Comparison of ENCODE assay signal across 8 mouse cellular contexts in genomic region chr6:51523310-51523709, GRCm38 (mm10). TPM values are rescaled to one million over a fixed set of nuclear protein-coding genes. Genes with fewer than 3 reads are reported as not detected.
DNase-seq lines count a peak whose midpoint lies in the region; ATAC-seq and TF ChIP-seq lines count a peak whose summit lies in the region.

No protein-coding gene starts in this region.

- in situ Hi-C loops in CH12.LX (cut with MboI; ENCODE audit: low pct_ligation_motif_present, low pct_unique_long_range_greater_than_20kb, low sequenced_read_pairs) = no loop called here

- ATAC-seq in forebrain, embryonic 14.5 days = no peak
- ATAC-seq in liver, embryonic 14.5 days (ENCODE audit: insufficient read depth) = no peak
- ATAC-seq in granulocyte monocyte progenitor cell, adult 5-6 weeks (replicated peaks; ENCODE audit: poor library complexity, severe bottlenecking) = no peak

- TF ChIP-seq EP300 in CH12.LX (IDR thresholded peaks at IDR 0.05; ENCODE audit: low read length) = no peak
- no peak for TF ChIP-seq EP300 in liver, embryonic 14.5 days (IDR thresholded peaks at IDR 0.05; ENCODE audit: low read depth)

- H3K4me1 ChIP-seq in heart, embryonic 10.5 days = peaks cover 11% of the 10 kb centered on the region
- peaks cover 2 to 17% of the 10 kb centered on the region in 2 experiments; a peak in 2 of 4 replicates for H3K4me1 ChIP-seq in CH12.LX (ENCODE audit: control insufficient read depth in 1 of 2, insufficient read depth in 2 of 2)
- peaks cover 2% of the 10 kb centered on the region; the same call in 1 of the 2 replicates for H3K4me1 ChIP-seq in forebrain, embryonic 14.5 days (ENCODE audit: control insufficient read depth, insufficient read depth, low read length)
- peaks cover 0 to 5% of the 10 kb centered on the region in 2 experiments; a peak in 1 of 4 replicates for H3K4me1 ChIP-seq in liver, embryonic 14.5 days (replicated peaks; ENCODE audit: control insufficient read depth in 2 of 2, insufficient read depth in 2 of 2, low read length in 1 of 2)

- no peak for TF ChIP-seq POLR2A in CH12.LX (IDR thresholded peaks at IDR 0.05; ENCODE audit: low read depth, low read length)

- H3K4me2 ChIP-seq in CH12.LX (ENCODE audit: insufficient read depth, low read depth, poor library complexity, severe bottlenecking) = peak overlapping the region; percentile 80
- H3K4me2 ChIP-seq in forebrain, embryonic 14.5 days (ENCODE audit: low read length) = peak overlapping the region; percentile 69
- peak overlapping the region; percentile 57 for H3K4me2 ChIP-seq in liver, embryonic 14.5 days (ENCODE audit: low read depth)

- no peak for TF ChIP-seq RAD21 in CH12.LX (IDR thresholded peaks at IDR 0.05; ENCODE audit: low read depth, low read length)

- DNase-seq in heart, embryonic 10.5 days (ENCODE audit: low spot score) = no peak
- DNase-seq in heart, postnatal 4 days = no peak
- no peak for DNase-seq in CH12.LX (ENCODE audit: extremely low read depth)
- no peak for DNase-seq in forebrain, embryonic 14.5 days (ENCODE audit: low spot score)
- DNase-seq in liver, embryonic 14.5 days (ENCODE audit: low read depth in 3 of 3, low spot score in 3 of 3) = no peak
- DNase-seq in embryo, embryonic 10 days (ENCODE audit: low spot score) = no peak
- DNase-seq in MN1 (ENCODE audit: low spot score) = no peak

- H3K4me3 ChIP-seq in heart, embryonic 10.5 days = peak overlapping the region; percentile 88
- peak overlapping the region; percentile 10 to 82 (median 41) for H3K4me3 ChIP-seq in CH12.LX (replicated peaks in 1 of 3; ENCODE audit: low read depth in 2 of 3, low read length in 2 of 3, poor library complexity in 1 of 3)
- H3K4me3 ChIP-seq in forebrain, embryonic 14.5 days (ENCODE audit: low read depth, low read length) = peak overlapping the region; percentile 70
- H3K4me3 ChIP-seq in liver, embryonic 14.5 days (ENCODE audit: insufficient read depth in 1 of 2, low read depth in 2 of 2, low read length in 2 of 2) = peak overlapping the region in 1 of 2 experiments; percentile 47; a peak in 1 of 4 replicates

- H3K36me3 ChIP-seq in heart, embryonic 10.5 days = no peaks in the 10 kb centered on the region
- H3K36me3 ChIP-seq in CH12.LX (replicated peaks in 1 of 2; ENCODE audit: control insufficient read depth in 1 of 2, insufficient read depth in 1 of 2, low read length in 1 of 2) = no peaks in the 10 kb centered on the region
- H3K36me3 ChIP-seq in forebrain, embryonic 14.5 days (ENCODE audit: control insufficient read depth, insufficient read depth, low read length) = no peaks in the 10 kb centered on the region
- H3K36me3 ChIP-seq in liver, embryonic 14.5 days (replicated peaks; ENCODE audit: control insufficient read depth, insufficient read depth, low read depth) = no peaks in the 10 kb centered on the region

- H3K9me3 ChIP-seq in heart, embryonic 10.5 days = no peaks in the 10 kb centered on the region
- H3K9me3 ChIP-seq in CH12.LX (replicated peaks; ENCODE audit: low read length) = no peaks in the 10 kb centered on the region
- no peaks in the 10 kb centered on the region for H3K9me3 ChIP-seq in forebrain, embryonic 14.5 days (replicated peaks; ENCODE audit: control insufficient read depth, low read length)
- no peaks in the 10 kb centered on the region for H3K9me3 ChIP-seq in liver, embryonic 14.5 days (ENCODE audit: control insufficient read depth, low read length)

- H3K27me3 ChIP-seq in heart, embryonic 10.5 days (ENCODE audit: insufficient read depth, poor library complexity, severe bottlenecking) = no peaks in the 10 kb centered on the region
- H3K27me3 ChIP-seq in CH12.LX (replicated peaks) = no peaks in the 10 kb centered on the region
- no peaks in the 10 kb centered on the region for H3K27me3 ChIP-seq in forebrain, embryonic 14.5 days (replicated peaks; ENCODE audit: control insufficient read depth, insufficient read depth, low read length)
- H3K27me3 ChIP-seq in liver, embryonic 14.5 days (ENCODE audit: control insufficient read depth, insufficient read depth, low read length) = peaks cover 10% of the 10 kb centered on the region

- H3K9ac ChIP-seq in CH12.LX (ENCODE audit: insufficient read depth, low read depth) = peak overlapping the region; percentile 96
- H3K9ac ChIP-seq in forebrain, embryonic 14.5 days (ENCODE audit: low read length) = peak overlapping the region; percentile 79
- H3K9ac ChIP-seq in liver, embryonic 14.5 days (replicated peaks) = no peak overlapping the region

- no peaks in the 10 kb centered on the region; the same call in 1 of the 2 replicates for H3K79me2 ChIP-seq in CH12.LX (replicated peaks; ENCODE audit: control insufficient read depth, extremely low read depth, insufficient read depth, poor library complexity, severe bottlenecking)

- WGBS in heart, embryonic 10.5 days = 24% methylated on average over 5 of the region's 5 CpGs
- 25% methylated on average over 5 of the region's 5 CpGs for WGBS in forebrain, embryonic 14.5 days
- WGBS in liver, embryonic 14.5 days (ENCODE audit: insufficient replicate concordance) = 18% methylated on average over 5 of the region's 5 CpGs

- dilution Hi-C loops in CH12.LX (cut with MboI; ENCODE audit: extremely low pct_ligation_motif_present, extremely low pct_unique_long_range_greater_than_20kb, low sequenced_read_pairs) = no loop called here

- TF ChIP-seq CTCF in CH12.LX (conservative IDR thresholded peaks at IDR 0.05 in 1 of 2, IDR thresholded peaks at IDR 0.05 in 1 of 2; ENCODE audit: low read depth in 2 of 2, low read length in 2 of 2) = no peak
- no peak for TF ChIP-seq CTCF in liver, embryonic 14.5 days (IDR thresholded peaks at IDR 0.05; ENCODE audit: low read depth)

- peak overlapping the region; percentile 94 for H3K27ac ChIP-seq in heart, embryonic 10.5 days
- no peak overlapping the region for H3K27ac ChIP-seq in CH12.LX (ENCODE audit: insufficient read depth, low read depth)
- H3K27ac ChIP-seq in forebrain, embryonic 14.5 days (ENCODE audit: low read depth, low read length) = no peak overlapping the region
- H3K27ac ChIP-seq in liver, embryonic 14.5 days = no peak overlapping the region

TF ChIP-seq in CH12.LX, 34 proteins besides CTCF, POLR2A, EP300 and RAD21:
- TF ChIP-seq UBTF (IDR thresholded peaks at IDR 0.05; ENCODE audit: low read depth, low read length) (0 out of 2 replicates have a peak, but pooled peaks have one; percentile 1), ZNF384 (IDR thresholded peaks at IDR 0.05; ENCODE audit: low read depth, low read length) (no peak)
TF ChIP-seq in CH12.LX: peak in this region for 1.

RNA-seq across cellular contexts. Expression of gene Snx10, which starts 0.4 kb away (rescaled TPM):
- 24.5 and 24.8 TPM in 2 replicates for polyA plus RNA-seq in heart, embryonic 10.5 days (2016; fragmentation: Nextera tagmentation; extraction: Ambion mirVana)
- total RNA-seq in heart, postnatal 4 days (2021) = 10 to 100 TPM in 1 of 2 experiments, 1 to 10 TPM in 1; 7.9 to 10.4 TPM
- total RNA-seq in CH12.LX (2012; rRNA removed) (25.1 and 27.6 TPM in 2 replicates), CH12.LX (2014; rRNA removed) (84.7 and 92.0 TPM in 2 replicates)
- polyA plus RNA-seq in CH12.LX (2012; ENCODE audit: insufficient read length, low read depth) = 46.2 and 54.9 TPM in 2 replicates
- 44.4 and 61.5 TPM in 2 replicates for polyA plus RNA-seq in forebrain, embryonic 14.5 days (2014; fragmentation: Nextera tagmentation; extraction: Ambion mirVana)
- 1.2 and 2.0 TPM in 2 replicates for polyA plus RNA-seq in liver, embryonic 14.5 days (2012; rRNA removed)
- polyA plus RNA-seq in liver, embryonic 14.5 days (2014; fragmentation: Nextera tagmentation; extraction: Ambion mirVana) = 6.4 and 6.7 TPM in 2 replicates
- total RNA-seq in granulocyte monocyte progenitor cell, adult 5-6 weeks (2014; fragmentation: Nextera tagmentation) = 54.5 and 58.4 TPM in 2 replicates
- 57.2 and 65.3 TPM in 2 replicates for total RNA-seq in granulocyte monocyte progenitor cell, adult 5-6 weeks (2017)

RNA-seq across cellular contexts. Expression of gene Cbx3, which starts 53.1 kb away (rescaled TPM):
- polyA plus RNA-seq in heart, embryonic 10.5 days (2016; fragmentation: Nextera tagmentation; extraction: Ambion mirVana) = 382 and 501 TPM in 2 replicates
- total RNA-seq in heart, postnatal 4 days (2021) = 100 to 1,000 TPM; 172 to 178 TPM
- total RNA-seq in CH12.LX (2012; rRNA removed) (145 and 199 TPM in 2 replicates), CH12.LX (2014; rRNA removed) (300 and 350 TPM in 2 replicates)
- 197 and 258 TPM in 2 replicates for polyA plus RNA-seq in CH12.LX (2012; ENCODE audit: insufficient read length, low read depth)
- polyA plus RNA-seq in forebrain, embryonic 14.5 days (2014; fragmentation: Nextera tagmentation; extraction: Ambion mirVana) = 529 and 591 TPM in 2 replicates
- polyA plus RNA-seq in liver, embryonic 14.5 days (2012; rRNA removed) = 25.8 and 50.6 TPM in 2 replicates
- polyA plus RNA-seq in liver, embryonic 14.5 days (2014; fragmentation: Nextera tagmentation; extraction: Ambion mirVana) = 264 and 269 TPM in 2 replicates
- total RNA-seq in granulocyte monocyte progenitor cell, adult 5-6 weeks (2014; fragmentation: Nextera tagmentation) = 259 and 278 TPM in 2 replicates
- total RNA-seq in granulocyte monocyte progenitor cell, adult 5-6 weeks (2017) = 377 and 496 TPM in 2 replicates

RNA-seq across cellular contexts. Expression of gene Hnrnpa2b1, which starts 53.6 kb away (rescaled TPM):
- 1,335 and 1,445 TPM in 2 replicates for polyA plus RNA-seq in heart, embryonic 10.5 days (2016; fragmentation: Nextera tagmentation; extraction: Ambion mirVana)
- total RNA-seq in heart, postnatal 4 days (2021) = 100 to 1,000 TPM; 646 to 668 TPM
- 500 and 668 TPM in 2 replicates for total RNA-seq in CH12.LX (2012; rRNA removed)
- total RNA-seq in CH12.LX (2014; rRNA removed) = 710 and 855 TPM in 2 replicates
- polyA plus RNA-seq in CH12.LX (2012; ENCODE audit: insufficient read length, low read depth) = 1,854 and 1,994 TPM in 2 replicates
- polyA plus RNA-seq in forebrain, embryonic 14.5 days (2014; fragmentation: Nextera tagmentation; extraction: Ambion mirVana) = 874 and 967 TPM in 2 replicates
- 353 and 684 TPM in 2 replicates for polyA plus RNA-seq in liver, embryonic 14.5 days (2012; rRNA removed)
- 462 and 503 TPM in 2 replicates for polyA plus RNA-seq in liver, embryonic 14.5 days (2014; fragmentation: Nextera tagmentation; extraction: Ambion mirVana)
- 1,481 and 1,500 TPM in 2 replicates for total RNA-seq in granulocyte monocyte progenitor cell, adult 5-6 weeks (2014; fragmentation: Nextera tagmentation)
- total RNA-seq in granulocyte monocyte progenitor cell, adult 5-6 weeks (2017) = 1,312 and 1,646 TPM in 2 replicates
